Mouse (Mus musculus): ENCODE data around the gene Cbln3. TPM values are rescaled to one million over a fixed set of nuclear protein-coding genes. Genes with fewer than 3 reads are reported as not detected.

Cbln3 gene
- polyA plus RNA-seq, 1 experiment from 2014 or later = 0.74 TPM

- no peak overlapping the region for H3K9ac ChIP-seq (replicated peaks; ENCODE audit: low read length)
- no peak overlapping the region for H3K27ac ChIP-seq (ENCODE audit: low read length)
- H3K4me3 ChIP-seq (ENCODE audit: low read length) = no peak overlapping the region
- H3K9me3 ChIP-seq (ENCODE audit: low read length) = no peaks in the 10 kb centered on the region
- WGBS = 82% methylated on average over 4 of the region's 4 CpGs
- H3K4me2 ChIP-seq (replicated peaks; ENCODE audit: low read depth, low read length) = no peak overlapping the region
- no peaks in the 10 kb centered on the region for H3K27me3 ChIP-seq (ENCODE audit: insufficient read depth, low read length)
- ATAC-seq (ENCODE audit: low FRiP score, low TSS enrichment) = no peak
- 0 out of 2 replicates have a peak, but pooled peaks cover 13% of the 10 kb centered on the region for H3K36me3 ChIP-seq (ENCODE audit: insufficient read depth, low read length)
- H3K4me1 ChIP-seq (ENCODE audit: insufficient read depth, low read length) = peaks cover 13% of the 10 kb centered on the region
Observed at GRCm38 (mm10) chr14:55833126-55833525, 51.1 kb downstream of the Cbln3 start.

DNA sequence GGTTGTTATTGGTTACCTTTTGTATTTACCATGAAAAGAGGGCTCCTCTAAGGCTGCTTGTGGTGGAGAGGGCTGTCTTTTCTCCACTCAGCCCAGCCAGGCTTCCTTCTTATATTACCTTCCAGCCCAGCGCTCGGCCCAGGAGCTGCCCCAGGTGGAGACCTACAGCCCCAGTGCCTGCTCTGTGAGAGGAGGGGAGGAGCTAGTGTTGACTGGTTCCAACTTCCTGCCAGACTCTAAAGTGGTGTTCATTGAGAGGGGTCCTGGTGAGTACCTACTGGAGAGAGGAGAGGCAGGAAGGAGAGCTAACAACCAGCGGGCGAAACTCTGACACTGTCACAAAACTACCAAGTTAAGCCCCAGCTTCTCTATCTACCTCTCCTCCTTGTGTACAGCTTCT lies 53.9 kb downstream of the Cbln3 start:
- ATAC-seq (ENCODE audit: low FRiP score, low TSS enrichment) = no peak
- H3K9ac ChIP-seq (replicated peaks; ENCODE audit: low read length) = no peak overlapping the region
- H3K4me3 ChIP-seq (ENCODE audit: low read length) = no peak overlapping the region
- H3K4me1 ChIP-seq (ENCODE audit: insufficient read depth, low read length) = peaks cover 32% of the 10 kb centered on the region
- H3K27ac ChIP-seq (ENCODE audit: low read length) = no peak overlapping the region
- H3K4me2 ChIP-seq (replicated peaks; ENCODE audit: low read depth, low read length) = no peak overlapping the region
- H3K9me3 ChIP-seq (ENCODE audit: low read length) = no peaks in the 10 kb centered on the region
- H3K36me3 ChIP-seq (ENCODE audit: insufficient read depth, low read length) = 0 out of 2 replicates have a peak, but pooled peaks cover 13% of the 10 kb centered on the region
- H3K27me3 ChIP-seq (ENCODE audit: insufficient read depth, low read length) = no peaks in the 10 kb centered on the region
- WGBS = 71% methylated on average over 4 of the region's 4 CpGs

- 92% methylated on average over 16 of the region's 16 CpGs for WGBS
- Histone ChIP-seq H3K9me3 (ENCODE audit: low read length) (no peaks in the 10 kb centered on the region), H3K27me3 (ENCODE audit: insufficient read depth, low read length) (no peaks in the 10 kb centered on the region), H3K9ac (replicated peaks; ENCODE audit: low read length) (no peak overlapping the region), H3K27ac (ENCODE audit: low read length) (no peak overlapping the region), H3K4me3 (ENCODE audit: low read length) (no peak overlapping the region), H3K4me2 (replicated peaks; ENCODE audit: low read depth, low read length) (no peak overlapping the region), H3K36me3 (ENCODE audit: insufficient read depth, low read length) (0 out of 2 replicates have a peak, but pooled peaks cover 13% of the 10 kb centered on the region), H3K4me1 (ENCODE audit: insufficient read depth, low read length) (peaks cover 35% of the 10 kb centered on the region)
- ATAC-seq (ENCODE audit: low FRiP score, low TSS enrichment) = no peak
Observed at GRCm38 (mm10) chr14:55829854-55830253, 54.3 kb downstream of the Cbln3 start.

Other genes starting within 250 kb of the Cbln3 start
- 120 and 130 TPM in 2 replicates for gene Ipo4, start 248.4 kb downstream of the Cbln3 start, polyA plus RNA-seq (2015; fragmentation: Nextera tagmentation; extraction: Ambion mirVana)
- gene Gm49378, start 246.5 kb downstream of the Cbln3 start, polyA plus RNA-seq (2015; fragmentation: Nextera tagmentation; extraction: Ambion mirVana) = 1.5 and 1.6 TPM in 2 replicates
- 137 and 139 TPM in 2 replicates for gene Tm9sf1, start 240.6 kb downstream of the Cbln3 start, polyA plus RNA-seq (2015; fragmentation: Nextera tagmentation; extraction: Ambion mirVana)
- gene Tssk4, start 234.2 kb downstream of the Cbln3 start, polyA plus RNA-seq (2015; fragmentation: Nextera tagmentation; extraction: Ambion mirVana) = 1.1 and 1.3 TPM in 2 replicates
- gene Mdp1, start 223.9 kb downstream of the Cbln3 start, polyA plus RNA-seq (2015; fragmentation: Nextera tagmentation; extraction: Ambion mirVana) = 59.8 and 61.0 TPM in 2 replicates
- 74.1 and 74.2 TPM in 2 replicates for gene Gmpr2, start 212.5 kb downstream of the Cbln3 start, polyA plus RNA-seq (2015; fragmentation: Nextera tagmentation; extraction: Ambion mirVana)
- gene Nedd8, start 212.3 kb downstream of the Cbln3 start, polyA plus RNA-seq (2015; fragmentation: Nextera tagmentation; extraction: Ambion mirVana) = 514 and 521 TPM in 2 replicates
- gene Tinf2, start 202.6 kb downstream of the Cbln3 start, polyA plus RNA-seq (2015; fragmentation: Nextera tagmentation; extraction: Ambion mirVana) = 43.9 and 44.5 TPM in 2 replicates
- 2.9 and 3.0 TPM in 2 replicates for gene Tgm1, start 170.5 kb downstream of the Cbln3 start, polyA plus RNA-seq (2015; fragmentation: Nextera tagmentation; extraction: Ambion mirVana)
- 43.3 and 46.2 TPM in 2 replicates for gene Rabggta, start 162.1 kb downstream of the Cbln3 start, polyA plus RNA-seq (2015; fragmentation: Nextera tagmentation; extraction: Ambion mirVana)
- 112 and 119 TPM in 2 replicates for gene Dhrs1, start 138.7 kb downstream of the Cbln3 start, polyA plus RNA-seq (2015; fragmentation: Nextera tagmentation; extraction: Ambion mirVana)
- gene Nop9, start 138.7 kb downstream of the Cbln3 start, polyA plus RNA-seq (2015; fragmentation: Nextera tagmentation; extraction: Ambion mirVana) = 40.6 and 41.9 TPM in 2 replicates
- 21.1 and 21.3 TPM in 2 replicates for gene Cideb, start 125.9 kb downstream of the Cbln3 start, polyA plus RNA-seq (2015; fragmentation: Nextera tagmentation; extraction: Ambion mirVana)
- 0.41 and 0.45 TPM in 2 replicates for gene Ltb4r2, start 123.0 kb downstream of the Cbln3 start, polyA plus RNA-seq (2015; fragmentation: Nextera tagmentation; extraction: Ambion mirVana)
- 0.54 and 0.92 TPM in 2 replicates for gene Ltb4r1, start 118.4 kb downstream of the Cbln3 start, polyA plus RNA-seq (2015; fragmentation: Nextera tagmentation; extraction: Ambion mirVana)
- gene Adcy4, start 100.3 kb downstream of the Cbln3 start, polyA plus RNA-seq (2015; fragmentation: Nextera tagmentation; extraction: Ambion mirVana) = 16.7 and 19.7 TPM in 2 replicates
- gene Ripk3, start 95.5 kb downstream of the Cbln3 start, polyA plus RNA-seq (2015; fragmentation: Nextera tagmentation; extraction: Ambion mirVana) = 39.3 and 43.4 TPM in 2 replicates
- 38.2 and 38.7 TPM in 2 replicates for gene Nfatc4, start 61.2 kb downstream of the Cbln3 start, polyA plus RNA-seq (2015; fragmentation: Nextera tagmentation; extraction: Ambion mirVana)
- 22.5 and 25.1 TPM in 2 replicates for gene Nynrin, start 30.4 kb downstream of the Cbln3 start, polyA plus RNA-seq (2015; fragmentation: Nextera tagmentation; extraction: Ambion mirVana)
- gene Khnyn, start 555 bp upstream of the Cbln3 start, polyA plus RNA-seq (2015; fragmentation: Nextera tagmentation; extraction: Ambion mirVana) = 18.7 and 19.3 TPM in 2 replicates
- gene Sdr39u1, start 15.9 kb upstream of the Cbln3 start, polyA plus RNA-seq (2015; fragmentation: Nextera tagmentation; extraction: Ambion mirVana) = 71.1 and 75.8 TPM in 2 replicates
- 2.0 and 2.3 TPM in 2 replicates for gene Cma1, start 60.3 kb upstream of the Cbln3 start, polyA plus RNA-seq (2015; fragmentation: Nextera tagmentation; extraction: Ambion mirVana)
- gene Cma2, start 66.6 kb upstream of the Cbln3 start, polyA plus RNA-seq (2015; fragmentation: Nextera tagmentation; extraction: Ambion mirVana) = not detected in 2 replicates
- not detected in 2 replicates for gene Mcpt1, start 133.6 kb upstream of the Cbln3 start, polyA plus RNA-seq (2015; fragmentation: Nextera tagmentation; extraction: Ambion mirVana)
- not detected in 2 replicates for gene Mcpt9, start 146.1 kb upstream of the Cbln3 start, polyA plus RNA-seq (2015; fragmentation: Nextera tagmentation; extraction: Ambion mirVana)
- gene Mcpt2, start 157.6 kb upstream of the Cbln3 start, polyA plus RNA-seq (2015; fragmentation: Nextera tagmentation; extraction: Ambion mirVana) = 0.15 TPM in 1 of 2 replicates, not detected in the other
- gene Mcpt4, start 177.9 kb upstream of the Cbln3 start, polyA plus RNA-seq (2015; fragmentation: Nextera tagmentation; extraction: Ambion mirVana) = not detected in 2 replicates
- gene Mcpt8, start 200.9 kb upstream of the Cbln3 start, polyA plus RNA-seq (2015; fragmentation: Nextera tagmentation; extraction: Ambion mirVana) = 0.22 and 0.52 TPM in 2 replicates
- not detected in 2 replicates for gene Ctsg, start 218.2 kb upstream of the Cbln3 start, polyA plus RNA-seq (2015; fragmentation: Nextera tagmentation; extraction: Ambion mirVana)
- gene Gzme, start 236.2 kb upstream of the Cbln3 start, polyA plus RNA-seq (2015; fragmentation: Nextera tagmentation; extraction: Ambion mirVana) = not detected in 2 replicates
- gene Gzmd, start 248.2 kb upstream of the Cbln3 start, polyA plus RNA-seq (2015; fragmentation: Nextera tagmentation; extraction: Ambion mirVana) = not detected in 2 replicates